Mouse (Mus musculus): ENCODE results near the gene Gas7.

The Gas7 gene

DNA sequence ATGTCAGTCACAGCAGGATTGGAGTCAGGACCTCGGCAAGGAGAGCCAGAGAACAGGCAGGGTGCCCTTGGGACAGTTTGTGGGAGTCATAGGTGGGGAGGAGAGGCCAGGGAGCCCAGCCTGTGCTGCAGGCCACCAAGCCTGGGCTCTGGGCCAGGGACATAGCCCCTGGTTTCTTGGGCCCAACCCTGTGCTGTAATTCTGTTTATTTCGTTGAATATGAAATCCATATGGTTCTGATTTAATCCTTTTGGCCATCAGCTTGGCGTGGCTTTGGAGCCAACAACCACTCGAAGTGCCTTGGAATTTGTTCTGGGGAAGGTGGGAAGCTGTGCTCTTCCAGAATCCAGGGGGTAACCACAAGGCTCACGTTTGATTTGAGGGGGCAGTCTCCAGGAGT lies 113.6 kb downstream of the Gas7 start:
- no peak for DNase-seq (ENCODE audit: inconsistent ontology term)

DNA sequence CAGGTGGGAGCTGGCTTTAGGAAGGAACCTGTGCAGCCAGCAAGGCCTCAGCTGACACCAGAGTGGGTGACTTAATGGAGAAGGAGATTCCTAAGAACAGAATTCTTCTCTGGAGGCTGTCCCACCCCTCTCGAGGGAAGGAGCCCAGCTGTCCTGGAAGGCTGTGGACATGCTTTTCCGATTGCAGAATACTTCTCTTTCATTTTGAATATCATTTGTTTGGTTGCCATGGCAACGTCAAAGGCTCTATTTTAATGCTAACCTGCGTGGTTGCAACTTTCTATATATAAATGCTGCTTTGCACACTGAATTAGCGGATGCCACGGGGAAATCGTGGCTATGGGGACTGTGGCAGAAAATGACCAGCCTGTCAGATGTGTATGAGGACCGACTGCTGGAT lies 115.7 kb downstream of the Gas7 start:
- DNase-seq (ENCODE audit: inconsistent ontology term) = no peak

DNA sequence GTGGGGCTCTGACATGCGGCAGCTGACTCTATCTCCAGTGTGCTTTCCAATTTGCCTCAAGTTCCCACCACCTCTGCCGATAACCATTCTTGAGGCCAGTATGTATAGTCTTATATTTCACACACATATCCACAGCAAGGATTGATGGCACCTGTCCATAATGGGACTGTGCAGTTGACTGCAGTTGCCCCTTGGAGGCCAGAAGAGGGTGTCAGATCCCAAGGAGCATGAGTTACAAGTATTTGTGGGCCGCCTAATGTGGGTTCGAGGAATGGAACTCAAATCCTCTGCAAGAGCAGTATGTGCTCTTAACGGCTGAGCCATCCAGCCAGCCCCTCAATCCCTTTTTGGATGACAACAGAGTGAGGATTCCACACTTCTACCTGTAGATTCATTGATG lies 119.1 kb downstream of the Gas7 start:
- no peak for DNase-seq (ENCODE audit: inconsistent ontology term)

DNA sequence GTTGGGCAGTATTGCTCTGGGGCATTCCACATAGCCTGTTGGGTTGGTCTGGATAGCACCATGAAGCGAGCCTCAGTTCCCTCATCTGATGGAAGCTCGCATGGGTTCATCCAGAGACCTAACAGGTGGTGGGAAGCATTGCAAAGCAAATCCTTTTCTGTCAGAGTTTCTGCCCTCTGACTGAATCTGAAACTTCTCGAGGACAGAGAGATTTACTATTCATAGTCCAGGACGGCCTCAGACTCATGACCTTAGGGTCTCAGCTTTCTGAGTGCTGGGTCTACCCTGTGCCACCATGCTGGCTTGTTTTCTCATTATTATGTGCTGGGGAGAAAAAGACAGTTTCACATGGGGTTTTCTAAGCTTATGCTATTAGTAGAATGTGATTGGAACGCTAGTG lies 122.2 kb downstream of the Gas7 start:
- DNase-seq (ENCODE audit: inconsistent ontology term) = no peak

DNA sequence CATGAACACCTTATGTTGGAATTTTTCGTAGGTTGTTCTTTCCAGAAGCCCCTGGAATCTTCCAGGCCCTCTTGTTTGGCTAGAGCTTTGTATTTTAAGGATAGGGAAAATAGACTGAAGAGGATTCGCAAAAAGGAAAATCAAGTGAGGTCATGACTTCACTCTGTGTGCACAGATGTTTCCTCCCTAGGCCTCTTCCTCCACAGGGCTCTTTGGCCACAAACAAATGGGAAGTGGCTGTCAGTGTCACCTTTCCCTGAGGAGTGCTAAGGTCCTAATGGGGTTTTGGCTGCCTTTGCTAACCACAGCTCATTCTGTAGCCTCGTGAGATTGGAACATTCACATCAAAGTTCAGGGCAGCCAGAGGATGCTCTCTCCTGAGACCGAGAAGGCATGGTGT lies 122.8 kb downstream of the Gas7 start:
- no peak for DNase-seq (ENCODE audit: inconsistent ontology term)

DNA sequence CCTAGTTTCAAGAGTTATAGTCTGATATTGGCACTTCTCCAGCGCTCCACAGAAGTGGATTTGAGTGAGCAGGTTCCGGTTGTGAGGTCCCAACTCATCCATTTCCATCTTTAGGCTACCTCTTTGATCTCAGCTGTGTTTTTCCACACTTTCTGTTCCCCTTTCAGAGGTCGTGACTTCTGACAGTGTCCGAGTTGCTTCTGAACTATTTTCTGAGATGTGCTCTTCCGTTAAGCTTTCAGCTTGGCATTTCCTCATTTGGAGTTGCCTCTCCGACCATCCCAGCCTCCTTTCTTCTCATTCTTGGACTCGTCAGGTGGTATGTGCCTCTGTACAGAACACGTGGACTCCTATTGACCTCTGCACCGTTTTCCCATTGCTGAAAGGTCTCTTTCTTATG lies 123.9 kb downstream of the Gas7 start:
- no peak for DNase-seq (ENCODE audit: inconsistent ontology term)

DNA sequence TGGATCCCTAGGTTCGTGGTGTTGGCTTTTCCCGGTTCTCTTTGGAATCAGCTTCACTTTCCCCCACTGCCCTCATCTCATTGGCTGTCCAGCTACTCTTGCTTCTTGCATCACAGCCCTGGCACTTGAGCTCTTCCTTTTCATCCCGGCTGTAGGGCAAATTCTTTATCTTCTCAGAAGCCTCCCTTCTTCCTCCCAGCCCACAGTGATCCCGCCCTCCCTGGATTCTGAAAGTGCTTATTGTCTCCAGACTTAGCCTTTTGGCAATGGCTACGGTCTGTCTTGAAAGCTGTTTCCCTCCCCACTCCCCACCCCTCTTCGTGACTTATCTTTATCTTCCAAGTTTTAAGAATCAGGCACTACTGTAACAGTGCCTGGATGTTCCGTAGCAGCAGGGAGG lies 126.3 kb downstream of the Gas7 start:
- peak; percentile 75 for DNase-seq (ENCODE audit: inconsistent ontology term)

DNA sequence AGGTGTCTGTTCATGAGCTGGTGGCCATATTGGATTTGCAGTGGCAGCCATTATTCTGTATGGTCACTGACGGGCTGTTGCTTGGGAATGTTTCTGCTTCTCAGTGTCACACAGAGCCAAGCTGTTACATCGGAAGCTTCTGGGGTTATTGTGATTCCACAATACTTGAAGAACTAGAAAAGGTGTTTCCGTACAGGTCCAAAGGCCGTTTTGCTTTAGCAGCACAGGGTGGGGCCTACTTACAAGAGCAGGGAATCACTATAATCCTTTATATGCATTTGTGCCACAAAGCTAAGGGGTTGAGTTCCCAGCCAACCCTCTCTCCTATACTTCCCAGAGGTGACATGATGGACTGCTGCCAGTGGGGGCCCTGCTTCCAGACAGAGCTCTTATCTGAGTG lies 127.3 kb downstream of the Gas7 start:
- no peak for DNase-seq (ENCODE audit: inconsistent ontology term)

DNA sequence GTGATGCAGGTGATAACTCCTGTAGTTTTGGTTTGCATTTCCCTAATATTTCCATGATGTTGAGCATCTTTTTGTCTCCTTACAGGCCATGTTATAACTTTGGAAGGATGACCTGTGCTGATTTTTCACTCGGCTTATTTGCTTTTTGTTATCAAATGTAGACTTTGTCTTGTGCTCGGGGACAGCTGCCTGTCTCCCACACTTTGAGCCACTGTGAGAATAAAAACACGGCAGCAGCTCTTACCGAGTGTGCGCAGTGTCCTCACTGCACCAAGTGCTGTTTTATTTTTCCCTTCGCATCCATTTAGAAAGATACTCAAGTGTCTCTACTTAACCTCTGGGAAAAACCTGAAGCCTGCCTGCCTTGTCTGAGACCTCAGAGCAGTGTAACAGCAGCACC lies 129.8 kb downstream of the Gas7 start:
- no peak for DNase-seq (ENCODE audit: inconsistent ontology term)

DNA sequence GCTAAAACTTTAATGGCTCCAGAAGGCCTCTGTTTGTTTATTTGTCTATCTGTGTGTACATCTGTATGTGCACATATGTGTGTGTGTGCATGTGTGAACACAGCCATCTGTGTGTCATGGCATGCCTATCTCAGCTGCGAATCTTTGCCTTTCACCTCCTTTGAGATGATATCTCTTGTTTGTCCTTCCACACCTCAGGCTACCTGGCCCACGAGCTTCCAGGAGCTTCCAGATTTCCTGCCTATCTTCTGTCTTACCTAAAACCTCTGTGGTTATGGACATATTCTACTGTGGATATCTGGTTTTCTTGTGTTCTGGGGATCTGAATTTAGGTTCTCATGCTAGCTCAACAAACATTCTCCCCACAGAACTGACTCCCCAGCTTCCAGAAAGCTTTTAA lies 130.4 kb downstream of the Gas7 start:
- no peak for DNase-seq (ENCODE audit: inconsistent ontology term)

DNA sequence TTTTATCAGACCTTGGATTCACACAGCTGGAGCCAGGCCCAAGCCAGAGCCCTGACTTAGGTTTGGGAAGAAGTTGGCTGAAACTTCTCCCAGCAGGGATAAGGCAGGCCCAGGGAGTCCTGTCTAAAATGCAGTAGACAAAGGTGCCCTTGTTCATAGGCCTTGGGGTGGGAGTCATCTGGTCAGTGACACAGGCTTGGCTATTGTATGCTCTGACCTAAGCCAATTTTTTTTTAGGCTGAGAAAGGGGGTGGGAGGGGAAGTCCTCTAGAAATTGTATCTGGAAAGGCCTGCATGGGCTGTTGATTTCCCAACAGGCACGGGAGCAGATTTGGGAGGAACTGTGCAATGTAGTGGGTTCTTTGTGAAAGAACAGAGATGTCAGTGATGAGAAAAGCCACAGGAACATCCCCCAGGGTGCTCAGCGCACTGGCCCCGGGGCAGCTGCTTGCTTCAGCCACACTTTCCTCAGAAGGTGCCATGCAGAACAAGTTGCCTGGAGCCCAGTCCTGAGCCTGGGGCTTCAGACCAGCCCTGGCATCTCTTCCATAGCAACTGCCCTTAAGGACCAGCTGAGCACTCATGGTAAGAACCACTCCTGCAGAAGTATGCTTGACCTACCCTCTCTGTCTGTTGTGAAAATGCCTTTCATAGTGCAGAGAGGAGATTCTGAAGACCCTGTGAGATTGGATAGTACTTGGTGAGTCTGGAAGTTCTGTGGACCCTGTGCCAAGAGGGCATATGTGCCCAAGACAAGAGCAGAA lies 131.2 kb downstream of the Gas7 start:
- peak; percentile 90 for DNase-seq (ENCODE audit: inconsistent ontology term)

DNA sequence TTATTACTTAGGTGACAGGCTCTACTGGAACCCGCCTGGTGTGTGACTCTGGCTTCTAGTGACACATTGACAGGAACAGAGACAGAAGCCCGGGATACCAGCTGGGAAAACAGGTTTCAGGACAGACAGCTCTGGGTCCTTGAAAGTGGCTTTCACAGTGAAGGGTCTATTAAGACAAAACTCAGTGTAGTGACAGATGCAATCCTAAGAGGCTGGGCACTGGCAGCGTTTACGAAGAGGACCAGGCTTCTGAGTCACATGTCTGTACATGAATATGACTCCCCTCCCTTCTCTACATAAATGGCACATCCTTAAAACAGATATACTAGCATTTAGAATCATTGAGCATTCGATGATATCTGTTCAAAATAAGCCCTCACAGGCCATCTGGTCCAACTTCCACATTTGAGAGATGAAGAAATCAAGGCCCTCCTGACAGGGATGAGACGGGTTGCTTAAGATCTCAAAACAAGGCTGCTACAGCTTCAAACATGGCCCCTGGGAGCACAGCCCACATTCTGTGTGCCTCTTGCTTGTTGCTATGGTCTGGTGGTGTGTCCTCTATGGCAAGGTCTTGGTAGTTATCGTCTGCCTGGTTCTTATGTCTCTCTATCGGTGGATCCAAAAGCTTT lies 133.1 kb downstream of the Gas7 start:
- no peak for DNase-seq (ENCODE audit: inconsistent ontology term)

DNA sequence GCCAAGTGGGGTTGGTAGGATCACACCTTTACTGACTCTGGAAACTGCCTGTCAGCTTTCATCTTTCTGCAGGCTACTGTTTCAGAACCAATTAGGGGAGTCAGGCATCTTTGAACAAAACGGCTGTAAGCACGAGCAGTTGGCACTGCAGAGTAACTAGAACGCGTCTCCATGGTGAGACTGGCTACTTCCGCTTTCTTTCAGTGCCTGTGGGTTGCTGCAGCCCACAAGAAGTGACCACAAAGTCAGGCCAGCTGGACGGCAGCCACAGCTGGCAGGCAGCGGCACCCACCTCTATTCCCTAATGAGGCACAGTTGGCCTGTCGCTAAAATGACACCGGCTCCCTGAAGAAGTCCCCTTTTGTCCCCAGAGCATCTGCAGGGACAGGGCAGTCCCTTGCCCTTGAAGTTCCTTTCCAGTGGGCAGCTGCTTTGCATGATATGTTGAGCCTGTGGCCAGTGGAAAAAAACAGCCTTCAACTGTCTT lies 133.6 kb downstream of the Gas7 start:
- DNase-seq (ENCODE audit: inconsistent ontology term) = peak; percentile 96

DNA sequence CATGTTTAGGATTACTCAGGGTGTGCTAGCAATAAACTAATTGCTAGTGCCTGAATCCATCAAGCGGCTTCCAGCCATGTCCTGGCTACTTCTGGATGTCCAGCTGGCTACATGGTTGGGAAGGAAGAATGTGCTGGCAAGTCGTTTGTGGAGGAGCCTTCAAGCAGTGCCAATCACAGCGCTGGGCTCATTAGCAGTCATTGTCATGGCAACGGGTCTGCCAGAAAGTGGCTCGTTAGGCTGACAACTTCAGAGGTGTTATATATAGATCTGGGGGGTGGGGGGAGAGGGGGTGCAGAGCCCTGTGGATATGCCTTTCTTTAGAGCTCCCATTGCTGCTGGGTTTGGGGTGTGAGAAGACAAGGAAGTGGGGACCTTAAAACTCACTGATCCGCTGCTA lies 141.0 kb downstream of the Gas7 start:
- peak; percentile 86 for DNase-seq (ENCODE audit: inconsistent ontology term)

DNA sequence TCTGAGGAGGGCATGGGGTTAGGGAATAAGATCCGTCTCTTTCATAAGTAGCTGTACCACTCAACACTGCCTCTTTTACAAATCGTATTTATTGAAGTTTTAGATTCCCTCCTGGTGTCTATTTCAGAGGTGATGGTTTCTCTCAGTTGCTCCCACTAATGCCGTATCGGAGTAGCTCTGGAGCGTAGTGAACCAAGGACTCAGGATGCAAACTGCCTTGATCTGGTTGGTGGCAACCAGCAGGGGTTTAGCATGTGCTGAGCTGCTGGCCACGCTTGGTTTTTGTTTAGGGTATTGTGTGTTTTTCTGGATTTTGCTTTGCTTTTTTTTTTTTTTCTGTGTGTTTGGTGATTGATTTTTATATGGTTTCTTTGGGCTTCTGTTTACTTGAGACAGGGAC lies 141.6 kb downstream of the Gas7 start:
- DNase-seq (ENCODE audit: inconsistent ontology term) = no peak

DNA sequence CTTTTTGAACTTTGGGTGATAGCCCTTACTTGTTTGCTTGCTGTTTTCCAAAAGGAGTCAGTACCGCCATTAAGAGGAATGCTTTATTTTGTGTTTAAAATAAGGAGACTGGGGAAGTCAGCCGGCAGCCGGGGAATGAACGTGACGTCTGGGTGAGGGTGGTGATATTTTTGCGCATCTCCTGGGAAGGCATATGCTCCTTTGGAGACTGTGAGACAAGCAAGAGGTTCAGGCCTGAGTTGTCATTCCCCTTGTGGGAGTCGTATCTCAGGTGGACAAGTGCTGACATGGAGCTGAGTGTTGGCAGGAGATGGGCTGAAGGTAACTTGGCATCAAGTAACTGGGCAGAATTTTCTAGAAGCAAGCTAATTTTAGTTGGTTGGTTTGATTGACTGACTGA lies 142.2 kb downstream of the Gas7 start:
- DNase-seq (ENCODE audit: inconsistent ontology term) = no peak

DNA sequence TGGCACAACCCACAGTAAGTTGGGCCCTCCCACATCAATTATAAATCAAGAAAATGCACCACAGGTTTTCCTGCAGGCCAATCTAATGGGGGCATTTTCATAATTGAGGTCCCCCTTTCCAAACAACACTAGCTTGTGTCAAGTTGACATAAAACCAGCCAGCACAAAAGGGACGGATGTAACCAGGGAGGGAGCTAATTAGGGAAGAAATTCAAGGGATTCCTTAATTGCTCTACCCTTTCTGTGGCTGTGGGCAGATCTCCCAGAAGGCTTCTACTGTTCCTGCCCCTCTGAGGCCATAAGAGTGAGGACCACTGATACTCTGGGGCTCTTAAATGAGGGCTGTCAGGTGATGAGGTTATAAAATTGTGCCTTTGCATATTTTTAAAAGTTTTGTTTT lies 143.9 kb downstream of the Gas7 start:
- DNase-seq (ENCODE audit: inconsistent ontology term) = peak; percentile 36

DNA sequence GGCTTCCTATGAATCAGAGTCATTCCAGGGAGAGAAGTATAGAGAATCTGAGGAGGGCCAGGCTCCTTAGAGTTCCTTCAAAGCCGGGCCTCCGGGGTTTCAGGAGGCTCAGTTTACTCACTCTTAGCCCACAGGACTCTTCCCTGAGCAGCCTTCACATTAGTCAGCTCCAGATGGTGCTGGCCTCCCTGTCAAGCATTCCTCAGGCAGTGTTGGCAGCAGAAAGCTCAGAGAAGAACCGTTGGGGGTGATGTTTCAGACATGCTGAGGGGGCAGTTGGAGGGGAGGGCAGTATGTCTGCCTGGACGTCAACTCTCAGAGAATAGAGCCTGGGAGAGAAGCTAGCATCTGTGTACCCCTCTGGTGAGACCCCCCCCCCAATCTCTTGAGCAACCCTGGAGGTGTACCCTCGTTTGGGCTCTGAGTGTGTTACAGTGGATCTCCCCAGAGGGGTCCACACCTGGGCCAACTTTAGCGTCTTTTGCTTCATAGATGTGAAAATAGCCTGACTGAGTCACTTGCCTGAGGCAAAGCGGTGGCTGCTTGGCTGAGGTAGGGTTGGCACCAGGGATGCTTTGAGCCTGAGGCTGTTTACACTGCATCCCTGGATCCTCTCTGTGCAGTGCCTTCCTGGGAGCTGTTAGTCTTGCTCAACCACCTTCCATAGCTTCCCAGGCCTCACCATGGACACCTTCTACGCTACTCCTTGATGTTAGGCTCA lies 145.6 kb downstream of the Gas7 start:
- DNase-seq (ENCODE audit: inconsistent ontology term) = peak; percentile 59

DNA sequence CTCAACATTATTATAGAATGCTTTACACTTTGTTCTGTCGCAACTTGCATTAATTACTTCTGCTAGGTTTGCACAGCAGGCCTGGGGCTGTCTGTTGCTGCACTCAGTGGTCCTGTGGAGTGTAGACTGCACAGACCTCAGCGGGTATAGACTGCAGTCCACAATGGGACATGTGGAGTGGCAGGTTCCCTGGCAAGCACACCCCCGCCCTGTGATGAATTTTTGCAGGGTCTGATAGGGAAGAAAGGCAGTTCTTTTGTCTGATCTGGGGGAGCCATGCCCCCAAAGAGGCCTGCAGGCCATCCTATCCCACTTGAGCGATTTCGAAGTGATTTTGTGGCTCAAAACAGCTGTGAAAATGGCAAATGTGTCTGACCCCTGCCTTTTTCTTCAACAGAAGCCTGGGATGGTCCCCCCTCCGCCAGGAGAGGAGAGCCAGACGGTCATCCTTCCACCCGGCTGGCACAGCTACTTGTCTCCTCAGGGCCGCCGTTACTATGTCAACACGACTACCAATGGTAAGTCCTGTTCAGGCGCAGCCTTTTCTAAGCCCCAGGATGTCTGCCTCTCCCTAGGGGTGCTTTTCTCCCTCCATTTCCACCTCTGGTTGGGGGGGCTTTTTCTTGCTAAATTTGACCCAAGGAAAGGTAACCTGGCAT lies 147.6 kb downstream of the Gas7 start:
- peak; percentile 30 for DNase-seq (ENCODE audit: inconsistent ontology term)

DNA sequence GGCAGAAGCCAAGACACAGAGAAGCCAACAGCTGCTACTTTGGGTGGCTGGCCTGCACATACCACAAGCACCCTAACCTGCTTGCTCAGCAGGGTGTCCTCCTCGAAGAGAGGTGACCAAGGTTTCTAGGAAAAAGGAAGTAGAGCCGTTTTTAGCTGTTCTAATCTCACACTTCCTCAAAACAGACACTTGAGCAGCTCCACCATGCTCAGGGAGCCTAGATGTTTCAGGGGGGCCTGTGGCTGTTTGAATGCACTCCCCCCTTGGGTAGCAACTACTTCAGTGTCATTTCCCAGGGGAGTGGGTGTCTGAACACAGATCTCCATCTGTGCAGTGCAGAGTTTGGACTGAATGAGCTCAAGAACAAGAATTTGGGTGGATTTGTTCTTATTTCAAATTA lies 149.2 kb downstream of the Gas7 start:
- no peak for DNase-seq (ENCODE audit: inconsistent ontology term)

DNA sequence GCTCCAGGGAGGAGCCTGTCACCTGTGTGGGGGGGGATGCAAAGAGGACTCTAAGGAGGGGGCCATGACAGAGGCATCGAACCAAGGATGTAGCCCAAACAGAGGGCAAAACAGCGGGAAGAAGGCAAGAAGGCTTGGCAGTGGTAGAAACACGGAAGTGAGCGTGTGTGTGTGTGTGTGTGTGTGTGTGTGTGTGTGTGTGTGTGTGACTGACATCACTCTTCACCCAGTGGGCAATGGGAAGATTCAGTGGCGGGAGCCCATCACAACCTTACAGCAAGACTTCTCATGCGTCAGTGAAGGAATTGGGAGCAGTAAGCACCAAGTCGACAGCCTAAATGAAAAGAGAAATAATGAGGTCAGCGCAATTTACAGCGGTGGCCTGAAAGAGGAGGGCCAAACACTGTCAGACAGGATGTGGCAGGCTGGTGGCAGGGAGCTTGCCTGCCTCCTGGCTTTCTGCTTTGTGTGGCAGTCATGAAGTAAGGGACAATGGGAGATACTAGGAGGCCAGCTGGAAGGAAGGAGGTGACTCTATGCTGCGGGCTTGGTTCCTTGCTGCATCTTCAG lies 153.0 kb downstream of the Gas7 start:
- DNase-seq (ENCODE audit: inconsistent ontology term) = peak; percentile 43

Data from Muller cell, postnatal 12 days (primary cell).